Mouse (Mus musculus) thymus, adult 2 months (tissue): ENCODE results near the gene Lpin1. TPM values are rescaled to one million over a fixed set of nuclear protein-coding genes. Genes with fewer than 3 reads are reported as not detected.

Experiments used
- DNase-seq: peaks from one replicate; pipeline ENCODE4 v3.0.0; 2021
- H3K27ac ChIP-seq: fragments of 200-500 bp; 2 replicates; pipeline ENCODE4 v1.5.1; 2012; ENCODE audit warnings: low read length, control low read depth; ENCODE audit not compliant: control insufficient read depth, insufficient read depth
- H3K27me3 ChIP-seq: fragments of 200-500 bp; 2 replicates; pipeline ENCODE4 v1.6.1; 2012; ENCODE audit warnings: mild to moderate bottlenecking, low read length, moderate library complexity, mixed read lengths; ENCODE audit not compliant: control insufficient read depth, insufficient read depth
- H3K36me3 ChIP-seq: fragments of 200-500 bp; 2 replicates; pipeline ENCODE4 v1.6.1; 2012; ENCODE audit warnings: mild to moderate bottlenecking, low read length, moderate library complexity; ENCODE audit not compliant: control insufficient read depth, insufficient read depth
- H3K4me1 ChIP-seq: fragments of 200-500 bp; replicated peaks from 2 replicates; pipeline ENCODE4 v1.6.1; 2012; ENCODE audit warnings: low read length; ENCODE audit not compliant: control insufficient read depth, insufficient read depth
- H3K4me3 ChIP-seq: fragments of 200-500 bp; 2 replicates; pipeline ENCODE4 v1.5.1; 2012; ENCODE audit warnings: mild to moderate bottlenecking, low read length, control low read depth, moderate library complexity; ENCODE audit not compliant: control insufficient read depth, insufficient read depth
- CTCF ChIP-seq: fragments of 200-500 bp; IDR thresholded peaks from 2 replicates; pipeline ENCODE4 v1.5.1; 2012; ENCODE audit warnings: mild to moderate bottlenecking, control low read depth, low read length, moderate library complexity, borderline replicate concordance; ENCODE audit not compliant: control insufficient read depth, poor library complexity, insufficient read depth; ENCODE audit errors: extremely low read depth
- POLR2A ChIP-seq: fragments of 200-500 bp; IDR thresholded peaks from 2 replicates; pipeline ENCODE4 v1.6.1; 2012; ENCODE audit warnings: mild to moderate bottlenecking, low read length, control low read depth, moderate library complexity; ENCODE audit not compliant: control insufficient read depth, poor library complexity, insufficient read depth; ENCODE audit errors: extremely low read depth
- WGBS: fragments of 180-500 bp; shearing (Covaris S2); methylation state at CpG from one replicate; pipeline ENCODE4 v1.1.7; 2018; 5-methylcytosine and 5-hydroxymethylcytosine counted together
- polyA plus RNA-seq: library from polyadenylated mRNA; depleted of rRNA; stranded (reverse); fragments of >200 nt; gene quantifications from 2 replicates; pipeline ENCODE4 v1.2.3, GENCODE M21; 2012

The Lpin1 gene
- polyA plus RNA-seq, 1 experiment = 24.3 TPM

- Histone ChIP-seq H3K27me3 (no peaks in the 10 kb centered on the region), H3K4me3 (no peak overlapping the region), H3K4me1 (peaks cover 10% of the 10 kb centered on the region), H3K27ac (peak overlapping the region; percentile 53; the same call in 1 of the 2 replicates), H3K36me3 (peaks cover 7% of the 10 kb centered on the region)
- peak; percentile 71 for DNase-seq
- TF ChIP-seq CTCF (no peak), POLR2A (no peak)
- WGBS = 36% methylated on average over 4 of the region's 4 CpGs
Observed at GRCm38 (mm10) chr12:16568496-16568895, 42.3 kb downstream of the Lpin1 start.

- peaks cover 10% of the 10 kb centered on the region for H3K4me1 ChIP-seq
- H3K27ac ChIP-seq = no peak overlapping the region
- no peaks in the 10 kb centered on the region for H3K27me3 ChIP-seq
- H3K36me3 ChIP-seq = peaks cover 9% of the 10 kb centered on the region
- TF ChIP-seq POLR2A (no peak), CTCF (no peak)
- no peak for DNase-seq
- WGBS = 94% methylated on average over 6 of the region's 6 CpGs
- H3K4me3 ChIP-seq = no peak overlapping the region
Observed at GRCm38 (mm10) chr12:16568090-16568489, 42.7 kb downstream of the Lpin1 start.

- Histone ChIP-seq H3K4me3 (no peak overlapping the region), H3K36me3 (peaks cover 9% of the 10 kb centered on the region), H3K27ac (no peak overlapping the region), H3K4me1 (no peaks in the 10 kb centered on the region), H3K27me3 (no peaks in the 10 kb centered on the region)
- WGBS = 87% methylated on average over 9 of the region's 9 CpGs
- peak; percentile 22 for DNase-seq
- TF ChIP-seq POLR2A (no peak), CTCF (0 out of 2 replicates have a peak, but pooled peaks have one; percentile 45)
Observed at GRCm38 (mm10) chr12:16563427-16563826, 47.3 kb downstream of the Lpin1 start.

- TF ChIP-seq CTCF = no peak
- no peak for TF ChIP-seq POLR2A
- 98% methylated on average over 10 of the region's 10 CpGs for WGBS
- Histone ChIP-seq H3K36me3 (peaks cover 16% of the 10 kb centered on the region), H3K4me1 (no peaks in the 10 kb centered on the region), H3K27ac (no peak overlapping the region), H3K27me3 (no peaks in the 10 kb centered on the region), H3K4me3 (no peak overlapping the region)
- DNase-seq = no peak
Observed at GRCm38 (mm10) chr12:16562647-16563046, 48.1 kb downstream of the Lpin1 start.

GRCm38 (mm10) chr12:16562181-16562580, 48.6 kb downstream of the Lpin1 start:
- no peak overlapping the region for H3K27ac ChIP-seq
- no peaks in the 10 kb centered on the region for H3K27me3 ChIP-seq
- WGBS = 95% methylated on average over 8 of the region's 8 CpGs
- H3K4me3 ChIP-seq = no peak overlapping the region
- peaks cover 21% of the 10 kb centered on the region for H3K36me3 ChIP-seq
- no peak for DNase-seq
- TF ChIP-seq CTCF (no peak), POLR2A (no peak)
- no peaks in the 10 kb centered on the region for H3K4me1 ChIP-seq

- WGBS = 85% methylated on average over 4 of the region's 4 CpGs
- Histone ChIP-seq H3K36me3 (peaks cover 15% of the 10 kb centered on the region), H3K4me3 (no peak overlapping the region), H3K4me1 (no peaks in the 10 kb centered on the region), H3K27ac (no peak overlapping the region; the same call in 1 of the 2 replicates), H3K27me3 (no peaks in the 10 kb centered on the region)
- TF ChIP-seq POLR2A = no peak
- no peak for TF ChIP-seq CTCF
- DNase-seq = no peak
Observed at GRCm38 (mm10) chr12:16557271-16557670, 53.5 kb downstream of the Lpin1 start.

- TF ChIP-seq CTCF = no peak
- TF ChIP-seq POLR2A = no peak
- H3K36me3 ChIP-seq = peaks cover 15% of the 10 kb centered on the region
- 95% methylated on average over 8 of the region's 8 CpGs for WGBS
- no peak overlapping the region for H3K27ac ChIP-seq
- H3K4me1 ChIP-seq = no peaks in the 10 kb centered on the region
- no peak overlapping the region for H3K4me3 ChIP-seq
- no peak for DNase-seq
- H3K27me3 ChIP-seq = no peaks in the 10 kb centered on the region
Observed at GRCm38 (mm10) chr12:16554171-16554570, 56.6 kb downstream of the Lpin1 start.
